Mouse (Mus musculus) lung, adult 2 months (tissue): ENCODE measurements around the gene Cmklr1. TPM values are rescaled to one million over a fixed set of nuclear protein-coding genes. Genes with fewer than 3 reads are reported as not detected.

Experiments
- DNase-seq: peaks from one replicate; pipeline ENCODE4 v3.0.0; 2022
- H3K4me1 ChIP-seq: fragments of 200-500 bp; 2 replicates; pipeline ENCODE4 v1.6.1; 2011; ENCODE audit warnings: low read length; ENCODE audit not compliant: control insufficient read depth, insufficient read depth
- H3K4me3 ChIP-seq: fragments of 200-500 bp; replicated peaks from 2 replicates; pipeline ENCODE3; 2011; ENCODE audit warnings: low read depth, mild to moderate bottlenecking, control low read depth, low read length; ENCODE audit errors: extremely low read depth
- CTCF ChIP-seq: fragments of 200-500 bp; IDR thresholded peaks from 2 replicates; pipeline ENCODE4 v1.5.1; 2011; ENCODE audit warnings: mild to moderate bottlenecking, low read length, control low read depth; ENCODE audit not compliant: insufficient read depth
- POLR2A ChIP-seq: fragments of 200-500 bp; IDR thresholded peaks from 2 replicates; pipeline ENCODE4 v1.6.1; 2011; ENCODE audit warnings: low read depth, mild to moderate bottlenecking, control low read depth, low read length, borderline replicate concordance; ENCODE audit errors: extremely low read depth
- WGBS: fragments of 180-500 bp; shearing (Covaris S2); methylation state at CpG from one replicate; pipeline ENCODE4 v1.1.7; 2018; 5-methylcytosine and 5-hydroxymethylcytosine counted together
- polyA plus RNA-seq: library from polyadenylated mRNA; depleted of rRNA; stranded (reverse); fragments of >200 nt; gene quantifications from 2 replicates; pipeline ENCODE4 v1.2.3, GENCODE M21; 2012

Gene Cmklr1
- polyA plus RNA-seq, 1 experiment = 271 TPM

DNA sequence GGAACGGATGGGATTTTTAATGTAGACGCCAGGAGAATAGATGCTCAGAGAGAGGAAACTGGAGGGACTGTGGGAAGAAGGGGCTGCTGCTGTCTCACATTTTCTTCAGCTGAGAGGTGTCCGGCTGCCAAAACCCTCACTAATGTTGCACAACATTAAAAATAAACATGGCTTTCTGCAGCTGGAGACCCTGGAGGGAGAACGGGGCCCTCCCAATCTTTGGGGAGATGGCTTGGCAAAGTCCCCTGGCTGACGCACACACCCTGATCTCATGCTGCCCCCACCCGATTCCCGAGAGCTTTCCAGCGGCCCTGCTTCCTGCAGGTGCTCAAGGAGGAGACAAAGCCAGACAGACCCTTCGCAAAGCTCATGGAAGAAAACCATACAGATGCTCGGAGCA, 10.6 kb upstream of the Cmklr1 start:
- Histone ChIP-seq H3K4me1 (no peaks in the 10 kb centered on the region), H3K4me3 (no peak overlapping the region)
- TF ChIP-seq CTCF = no peak
- TF ChIP-seq POLR2A = no peak
- no peak for DNase-seq
- 43% methylated on average over 10 of the region's 10 CpGs for WGBS

DNA sequence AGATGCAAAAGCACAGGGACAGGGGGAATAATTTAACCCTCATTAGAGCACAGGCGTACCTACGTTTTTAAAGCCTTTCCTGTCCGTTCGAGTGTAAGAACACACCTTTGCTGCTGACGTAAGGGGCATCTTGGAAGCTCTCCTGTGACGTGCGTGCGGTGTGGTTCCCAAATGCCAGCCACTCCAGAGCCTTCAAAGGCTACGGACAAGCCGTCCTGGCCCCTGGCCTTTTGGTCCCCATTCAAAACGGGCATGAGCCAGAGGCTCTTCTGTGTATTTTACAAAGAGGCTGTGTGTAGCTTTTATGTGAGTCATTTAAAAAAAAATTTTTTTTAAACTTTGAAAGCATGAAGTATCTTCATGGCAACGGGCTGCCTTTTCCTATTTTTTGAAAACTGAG, 4.6 kb upstream of the Cmklr1 start:
- no peak for DNase-seq
- 71% methylated on average over 12 of the region's 12 CpGs for WGBS
- TF ChIP-seq POLR2A (no peak), CTCF (no peak)
- Histone ChIP-seq H3K4me3 (no peak overlapping the region), H3K4me1 (no peaks in the 10 kb centered on the region)

GRCm38 (mm10) chr5:113654206-113654605, 4.0 kb upstream of the Cmklr1 start:
- no peaks in the 10 kb centered on the region for H3K4me1 ChIP-seq
- DNase-seq = no peak
- TF ChIP-seq POLR2A = no peak
- 72% methylated on average over 11 of the region's 11 CpGs for WGBS
- H3K4me3 ChIP-seq = no peak overlapping the region

DNA sequence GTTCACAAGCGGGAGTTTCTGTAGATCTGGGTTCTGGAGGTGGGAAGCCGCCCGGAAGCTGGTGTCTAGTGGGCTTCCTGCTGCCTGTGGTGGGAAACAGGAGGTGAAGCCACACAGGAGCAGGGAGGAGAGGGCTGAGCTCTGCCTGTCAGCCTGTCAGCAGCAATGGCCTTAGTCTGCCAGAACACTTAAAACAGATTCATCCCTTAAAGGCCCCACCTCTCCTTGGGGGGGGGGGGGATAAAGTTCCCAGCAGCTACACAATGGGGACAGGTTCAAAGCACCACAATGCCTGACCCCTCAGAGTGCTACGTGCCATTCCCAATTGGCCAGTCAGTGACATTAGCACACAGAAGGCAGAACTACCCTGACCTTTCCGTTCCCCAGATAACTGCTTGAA, 2.0 kb upstream of the Cmklr1 start:
- DNase-seq = no peak
- WGBS = 16% methylated on average over 5 of the region's 5 CpGs
- Histone ChIP-seq H3K4me1 (no peaks in the 10 kb centered on the region), H3K4me3 (no peak overlapping the region)
- no peak for TF ChIP-seq CTCF
- TF ChIP-seq POLR2A = no peak

- WGBS = 67% methylated on average over 5 of the region's 5 CpGs
- TF ChIP-seq POLR2A (no peak), CTCF (no peak)
- peak overlapping the region; percentile 66 for H3K4me3 ChIP-seq
- no peaks in the 10 kb centered on the region for H3K4me1 ChIP-seq
- no peak for DNase-seq
Measured at GRCm38 (mm10) chr5:113648647-113649211, 1.5 kb downstream of the Cmklr1 start.

- 59% methylated on average over 8 of the region's 8 CpGs for WGBS
- Histone ChIP-seq H3K4me3 (peak overlapping the region; percentile 21), H3K4me1 (no peaks in the 10 kb centered on the region)
- no peak for DNase-seq
- TF ChIP-seq POLR2A = no peak
- TF ChIP-seq CTCF = no peak
Measured at GRCm38 (mm10) chr5:113647141-113647540, 3.1 kb downstream of the Cmklr1 start.

DNA sequence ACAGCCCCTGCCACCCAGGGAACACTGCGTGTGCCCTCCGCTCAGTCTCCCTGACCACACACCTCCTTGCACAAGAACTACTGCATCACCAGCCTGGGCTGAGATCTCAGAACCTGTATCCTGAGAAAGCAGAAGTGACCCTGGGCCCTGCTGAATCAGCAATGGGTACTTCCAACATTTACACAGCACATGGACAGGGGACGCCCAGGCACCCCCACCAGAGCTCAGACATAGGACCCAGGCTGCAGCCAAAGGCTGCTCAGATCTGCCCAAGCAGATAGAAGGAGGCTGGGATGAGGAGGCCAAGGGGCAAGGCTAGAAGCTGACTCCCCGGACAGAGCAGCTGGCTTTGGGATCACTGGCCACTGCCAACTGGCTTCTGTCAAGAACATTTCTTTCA, 5.7 kb downstream of the Cmklr1 start:
- 68% methylated on average over 4 of the region's 4 CpGs for WGBS
- DNase-seq = no peak
- TF ChIP-seq POLR2A (no peak), CTCF (no peak)
- H3K4me3 ChIP-seq = no peak overlapping the region
- H3K4me1 ChIP-seq = peaks cover 3% of the 10 kb centered on the region; the same call in 1 of the 2 replicates

DNA sequence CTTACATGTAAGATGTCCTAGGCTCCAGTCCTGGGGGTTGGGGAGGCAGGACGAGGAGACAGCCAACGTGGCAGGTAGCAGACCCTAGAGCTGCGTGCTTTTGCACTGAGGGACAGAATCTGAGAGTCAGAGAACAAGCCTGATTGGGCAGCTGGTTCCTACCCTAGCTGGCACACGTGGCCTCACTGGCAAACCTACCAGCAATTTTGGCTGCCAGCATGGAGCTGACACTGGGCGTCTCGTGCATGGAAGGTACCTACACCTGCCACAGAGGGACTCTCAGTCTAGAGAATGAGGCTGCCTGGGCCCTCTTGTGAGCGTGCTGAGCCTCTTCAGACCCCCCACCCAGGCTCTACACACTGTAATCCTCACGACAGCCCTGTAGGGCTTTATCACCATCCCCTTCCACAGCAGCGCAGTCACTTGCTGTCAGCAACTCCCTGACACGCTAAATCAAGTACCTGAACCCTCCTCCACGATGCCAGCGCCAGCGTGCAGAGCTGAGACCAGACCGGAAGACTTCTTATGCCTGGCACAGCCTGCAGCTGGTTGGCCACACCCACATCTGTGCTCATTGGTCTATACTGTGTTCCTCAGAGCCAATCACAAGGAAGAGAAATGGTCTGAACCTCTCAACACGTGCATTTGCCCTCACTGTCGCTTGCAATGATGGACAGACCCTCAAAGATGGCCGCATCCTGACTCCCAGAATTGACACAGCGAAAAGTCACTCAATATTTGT, 6.9 kb downstream of the Cmklr1 start:
- Histone ChIP-seq H3K4me3 (no peak overlapping the region), H3K4me1 (peaks cover 3% of the 10 kb centered on the region; the same call in 1 of the 2 replicates)
- TF ChIP-seq POLR2A = no peak
- no peak for TF ChIP-seq CTCF
- WGBS = 41% methylated on average over 18 of the region's 18 CpGs
- DNase-seq = no peak

DNA sequence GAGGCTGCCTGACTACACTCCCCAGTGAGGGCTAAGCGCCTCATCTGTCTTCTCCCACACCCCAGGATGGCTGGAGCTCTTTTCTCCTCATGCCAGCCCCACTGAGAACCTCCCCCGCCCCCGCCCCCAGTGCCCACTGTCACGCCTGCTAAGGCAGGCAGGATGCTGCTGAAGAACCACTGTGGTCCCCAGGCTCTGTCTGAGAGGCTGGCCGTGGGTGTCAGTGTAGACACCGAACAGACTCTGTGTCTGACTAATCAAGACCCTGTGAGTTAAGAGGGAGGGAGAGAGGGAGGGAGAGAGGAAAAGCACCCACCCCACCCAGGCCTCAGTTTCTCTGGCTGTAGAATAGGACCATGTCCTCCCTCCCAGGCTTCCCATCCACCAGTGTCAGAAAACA, 9.2 kb downstream of the Cmklr1 start:
- H3K4me3 ChIP-seq = no peak overlapping the region
- H3K4me1 ChIP-seq = peaks cover 3% of the 10 kb centered on the region; the same call in 1 of the 2 replicates
- no peak for DNase-seq
- TF ChIP-seq CTCF (no peak), POLR2A (no peak)
- 58% methylated on average over 6 of the region's 6 CpGs for WGBS

- peaks cover 9% of the 10 kb centered on the region for H3K4me1 ChIP-seq
- no peak for DNase-seq
- H3K4me3 ChIP-seq = no peak overlapping the region
- no peak for TF ChIP-seq POLR2A
- no peak for TF ChIP-seq CTCF
- 64% methylated on average over 5 of the region's 5 CpGs for WGBS
Measured at GRCm38 (mm10) chr5:113639126-113639525, 11.1 kb downstream of the Cmklr1 start.
